Mouse (Mus musculus): Measurements from ENCODE around the gene Dicer1.

DNA sequence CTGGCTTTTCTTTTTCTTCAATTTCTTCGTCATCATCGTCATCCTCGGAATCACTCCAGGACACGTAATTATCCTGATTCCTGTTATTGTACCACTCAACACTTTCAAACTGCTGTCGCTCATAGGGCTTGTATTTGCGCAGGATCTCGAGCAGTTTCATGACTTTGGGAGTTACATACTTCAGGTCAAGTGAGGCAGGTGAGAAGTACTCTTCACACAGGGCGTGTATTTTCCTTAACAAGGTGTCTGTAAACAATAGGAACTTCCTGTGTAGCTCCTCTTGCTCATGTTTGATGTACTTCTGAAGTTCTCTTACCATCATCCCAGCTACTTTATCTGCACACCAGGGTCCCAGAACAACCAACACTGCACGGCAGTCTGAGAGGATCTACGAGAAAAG, 29.7 kb downstream of the Dicer1 start:
- TF ChIP-seq CTCF (IDR thresholded peaks at IDR 0.05; ENCODE audit: extremely low read depth, insufficient read depth, low read length) (no peak), POLR2A (IDR thresholded peaks at IDR 0.05; ENCODE audit: extremely low read depth, insufficient read depth, low read length) (no peak)

Measured in cortical plate, adult 2 months (tissue).